Mouse (Mus musculus) heart, adult 2 months (tissue): ENCODE measurements at regions not wholly inside any gene's neighbourhood (a gene's known extent, or its start where the extent isn't known, plus 50 kb on each side); places are given as distances from the start of the nearest gene placed in this dataset.

Experiments
- DNase-seq, 2 experiments: peaks; one replicate each; pipeline ENCODE4 v3.0.0; 2021
- H3K27ac ChIP-seq: fragments of 200-600 bp; 2 replicates; pipeline ENCODE4 v1.8.1; 2022
- H3K27me3 ChIP-seq: fragments of 200-500 bp; 2 replicates; pipeline ENCODE4 v1.6.1; 2012; ENCODE audit warnings: mild to moderate bottlenecking, low read length, inconsistent platforms, mixed read lengths; ENCODE audit not compliant: control insufficient read depth, insufficient read depth
- H3K36me3 ChIP-seq: fragments of 200-500 bp; 2 replicates; pipeline ENCODE4 v1.6.1; 2012; ENCODE audit warnings: low read length, inconsistent platforms; ENCODE audit not compliant: control insufficient read depth, insufficient read depth
- H3K4me1 ChIP-seq: fragments of 200-500 bp; 2 replicates; pipeline ENCODE4 v1.6.1; 2011; ENCODE audit warnings: low read length; ENCODE audit not compliant: control insufficient read depth, insufficient read depth
- H3K4me3 ChIP-seq: fragments of 200-600 bp; 2 replicates; pipeline ENCODE4 v1.8.1; 2022
- H3K79me2 ChIP-seq: fragments of 200-500 bp; replicated peaks from 2 replicates; pipeline ENCODE4 v1.6.1; 2012; ENCODE audit warnings: mild to moderate bottlenecking, inconsistent platforms, low read length, moderate library complexity, mixed read lengths; ENCODE audit not compliant: control insufficient read depth, insufficient read depth
- H3K9ac ChIP-seq: fragments of 200-500 bp; 2 replicates; pipeline ENCODE4 v1.6.1; 2012; ENCODE audit warnings: low read depth, mild to moderate bottlenecking, control low read depth, inconsistent platforms, low read length, mixed read lengths
- CTCF ChIP-seq: fragments of 200-600 bp; IDR thresholded peaks from 2 replicates; pipeline ENCODE4 v1.8.1; 2022; ENCODE audit warnings: antibody characterized with exemption, mild to moderate bottlenecking, moderate library complexity
- EP300 ChIP-seq: fragments of 200-500 bp; IDR thresholded peaks from 2 replicates; pipeline ENCODE4 v1.6.1; 2011; ENCODE audit warnings: low read depth, low read length, control low read depth; ENCODE audit not compliant: insufficient read depth
- POLR2A ChIP-seq: fragments of 200-500 bp; IDR thresholded peaks from 2 replicates; pipeline ENCODE4 v1.6.1; 2011; ENCODE audit warnings: mild to moderate bottlenecking, low read depth, low read length, control low read depth; ENCODE audit not compliant: insufficient read depth
- WGBS: fragments of 180-500 bp; shearing (Covaris S2); methylation state at CpG from one replicate; pipeline ENCODE4 v1.1.7; 2018; 5-methylcytosine and 5-hydroxymethylcytosine counted together
- intact Hi-C: fragments of 180-260 bp; cut with DNase I; formaldehyde crosslinking; loops from one replicate; pipeline ENCODE4 v1.15.1; 2025

- no peak overlapping the region for H3K4me3 ChIP-seq
- no peaks in the 10 kb centered on the region for H3K79me2 ChIP-seq
- intact Hi-C loops, result no loop called here
- no peak for TF ChIP-seq EP300
- TF ChIP-seq POLR2A, result no peak
- TF ChIP-seq CTCF, result no peak
- H3K4me1 ChIP-seq, result no peaks in the 10 kb centered on the region
- H3K9ac ChIP-seq, result no peak overlapping the region
- 75% methylated on average over 9 of the region's 9 CpGs for WGBS
- no peak for DNase-seq
- H3K27me3 ChIP-seq, result no peaks in the 10 kb centered on the region
- H3K36me3 ChIP-seq, result no peaks in the 10 kb centered on the region
- no peak overlapping the region for H3K27ac ChIP-seq
These were observed 57.7 kb upstream of the Spin1 start for GRCm38 (mm10) chr13:51042881-51043402.
